Mouse (Mus musculus) forebrain, embryonic 13.5 days (tissue): ENCODE measurements around the gene Ccdc8. TPM values are rescaled to one million over a fixed set of nuclear protein-coding genes. Genes with fewer than 3 reads are reported as not detected.

ENCODE experiments used
- ATAC-seq: fragments of 200-750 bp; cut with Nextera tagmentation; 2 replicates; pipeline ENCODE4 v1.8.0; 2017
- H3K27ac ChIP-seq: fragments of 300-500 bp; sonication (generic); 2 replicates; pipeline ENCODE4 v1.5.1; 2015; ENCODE audit warnings: inconsistent platforms, mild to moderate bottlenecking, moderate library complexity
- H3K27me3 ChIP-seq: fragments of 300-500 bp; sonication (generic); 2 replicates; pipeline ENCODE4 v1.6.1; 2015; ENCODE audit warnings: mild to moderate bottlenecking, inconsistent platforms
- H3K36me3 ChIP-seq: fragments of 300-500 bp; sonication (generic); 2 replicates; pipeline ENCODE4 v1.6.1; 2015; ENCODE audit warnings: mild to moderate bottlenecking, inconsistent platforms; ENCODE audit not compliant: poor library complexity, severe bottlenecking
- H3K4me1 ChIP-seq: fragments of 300-500 bp; sonication (generic); 2 replicates; pipeline ENCODE4 v1.6.1; 2015; ENCODE audit warnings: inconsistent platforms
- H3K4me2 ChIP-seq: fragments of 300-500 bp; sonication (generic); 2 replicates; pipeline ENCODE4 v1.6.1; 2015; ENCODE audit warnings: inconsistent platforms, mild to moderate bottlenecking, moderate library complexity
- H3K4me3 ChIP-seq: fragments of 300-500 bp; sonication (generic); 2 replicates; pipeline ENCODE4 v1.5.1; 2015; ENCODE audit warnings: mild to moderate bottlenecking, inconsistent platforms
- H3K9ac ChIP-seq: fragments of 300-500 bp; sonication (generic); 2 replicates; pipeline ENCODE4 v1.6.1; 2015; ENCODE audit warnings: mild to moderate bottlenecking, inconsistent platforms
- H3K9me3 ChIP-seq: fragments of 300-500 bp; sonication (generic); replicated peaks from 2 replicates; pipeline ENCODE4 v1.6.1; 2016; ENCODE audit warnings: inconsistent platforms
- WGBS: fragments of 180-500 bp; shearing (Covaris S2); methylation state at CpG from one replicate; pipeline ENCODE4 v1.1.7; 2015; 5-methylcytosine and 5-hydroxymethylcytosine counted together
- polyA plus RNA-seq: library from polyadenylated mRNA; unstranded; fragments of >200 nt; fragmentation: Nextera tagmentation; extraction: Ambion mirVana; gene quantifications from 2 replicates; pipeline ENCODE4 v1.2.1, GENCODE M21; 2015

The Ccdc8 gene
- polyA plus RNA-seq, 1 experiment from 2014 or later = 6.0 TPM

GRCm38 (mm10) chr7:16978593-16978992 lies 13.9 kb upstream of the Ccdc8 start:
- Histone ChIP-seq H3K36me3 (no peaks in the 10 kb centered on the region), H3K4me2 (no peak overlapping the region), H3K27ac (no peak overlapping the region), H3K4me1 (peaks cover 28% of the 10 kb centered on the region), H3K9me3 (no peaks in the 10 kb centered on the region; the same call in 1 of the 2 replicates), H3K4me3 (no peak overlapping the region), H3K9ac (no peak overlapping the region), H3K27me3 (no peaks in the 10 kb centered on the region)
- WGBS = 87% methylated on average over 3 of the region's 3 CpGs
- ATAC-seq = no peak

- no peak overlapping the region for H3K4me3 ChIP-seq
Measured at GRCm38 (mm10) chr7:16980348-16980747, 12.2 kb upstream of the Ccdc8 start.

GRCm38 (mm10) chr7:16982859-16983568 lies 9.5 kb upstream of the Ccdc8 start, which contains the start of gene Gm42372:
Gene Gm42372 (plus strand): TSS chr7:16983086.
- H3K4me3 ChIP-seq = peak within 1 kb of the TSS; percentile 39
- peak within 1 kb of the TSS; percentile 65 for H3K27ac ChIP-seq
- 20% methylated on average over 26 of the region's 26 CpGs for WGBS
- ATAC-seq = peak; percentile 84
- no peaks in the 10 kb centered on the region; the same call in 1 of the 2 replicates for H3K9me3 ChIP-seq
- peak within 1 kb of the TSS; percentile 68 for H3K4me2 ChIP-seq
- H3K27me3 ChIP-seq = no peaks in the 10 kb centered on the region
- no peaks in the 10 kb centered on the region for H3K36me3 ChIP-seq
- peaks cover 48% of the 10 kb centered on the region for H3K4me1 ChIP-seq
- peak within 1 kb of the TSS; percentile 54 for H3K9ac ChIP-seq

More at GRCm38 (mm10) chr7:16980348-16980747, 12.2 kb upstream of the Ccdc8 start:
- Histone ChIP-seq H3K27ac (peak overlapping the region; percentile 80), H3K4me1 (peaks cover 36% of the 10 kb centered on the region), H3K9ac (peak overlapping the region; percentile 35), H3K4me2 (peak overlapping the region; percentile 52), H3K9me3 (no peaks in the 10 kb centered on the region; the same call in 1 of the 2 replicates), H3K36me3 (no peaks in the 10 kb centered on the region), H3K27me3 (no peaks in the 10 kb centered on the region)
- WGBS = 15% methylated on average over 12 of the region's 12 CpGs
- peak; percentile 37; the same call in 1 of the 2 replicates for ATAC-seq

GRCm38 (mm10) chr7:16987541-16988149 lies 4.9 kb upstream of the Ccdc8 start:
- Histone ChIP-seq H3K9ac (peak overlapping the region; percentile 30; the same call in 1 of the 2 replicates), H3K27ac (peak overlapping the region; percentile 89), H3K4me3 (no peak overlapping the region), H3K27me3 (no peaks in the 10 kb centered on the region), H3K9me3 (no peaks in the 10 kb centered on the region), H3K4me1 (peaks cover 62% of the 10 kb centered on the region), H3K4me2 (peak overlapping the region; percentile 36), H3K36me3 (no peaks in the 10 kb centered on the region)
- WGBS = 29% methylated on average over 7 of the region's 7 CpGs
- no peak; the same call in 1 of the 2 replicates for ATAC-seq

- ATAC-seq = no peak
- Histone ChIP-seq H3K9ac (no peak overlapping the region), H3K9me3 (no peaks in the 10 kb centered on the region), H3K27me3 (no peaks in the 10 kb centered on the region), H3K4me3 (no peak overlapping the region), H3K4me1 (peaks cover 56% of the 10 kb centered on the region), H3K4me2 (peak overlapping the region; percentile 36; the same call in 1 of the 2 replicates), H3K36me3 (no peaks in the 10 kb centered on the region), H3K27ac (peak overlapping the region; percentile 89)
- WGBS = 33% methylated on average over 3 of the region's 3 CpGs
Measured at GRCm38 (mm10) chr7:16988405-16988804, 4.1 kb upstream of the Ccdc8 start.

GRCm38 (mm10) chr7:16990006-16990744 lies 2.3 kb upstream of the Ccdc8 start:
- no peaks in the 10 kb centered on the region for H3K27me3 ChIP-seq
- peaks cover 64% of the 10 kb centered on the region for H3K4me1 ChIP-seq
- H3K4me2 ChIP-seq = no peak overlapping the region
- H3K4me3 ChIP-seq = no peak overlapping the region
- no peaks in the 10 kb centered on the region for H3K9me3 ChIP-seq
- WGBS = 38% methylated on average over 15 of the region's 15 CpGs
- peak overlapping the region; percentile 48 for H3K27ac ChIP-seq
- no peak for ATAC-seq
- H3K9ac ChIP-seq = no peak overlapping the region
- H3K36me3 ChIP-seq = no peaks in the 10 kb centered on the region

- no peaks in the 10 kb centered on the region for H3K27me3 ChIP-seq
- 0 out of 2 replicates have a peak, but pooled peaks cover 3% of the 10 kb centered on the region for H3K36me3 ChIP-seq
- H3K9me3 ChIP-seq = no peaks in the 10 kb centered on the region
- H3K9ac ChIP-seq = 0 out of 2 replicates have a peak overlapping the region, but pooled peaks have one; percentile 38
- WGBS = 50% methylated on average over 18 of the region's 18 CpGs
- peak overlapping the region; percentile 72 for H3K27ac ChIP-seq
- peak overlapping the region; percentile 27 for H3K4me2 ChIP-seq
- H3K4me1 ChIP-seq = peaks cover 77% of the 10 kb centered on the region
- no peak overlapping the region for H3K4me3 ChIP-seq
- peak; percentile 66 for ATAC-seq
Measured at GRCm38 (mm10) chr7:16991681-16992450, 642 bp upstream of the Ccdc8 start.

GRCm38 (mm10) chr7:16993651-16994399 lies 1.3 kb downstream of the Ccdc8 start:
- Histone ChIP-seq H3K4me3 (peak overlapping the region; percentile 40), H3K27ac (peak overlapping the region; percentile 51), H3K4me1 (peaks cover 68% of the 10 kb centered on the region), H3K4me2 (peak overlapping the region; percentile 66), H3K27me3 (no peaks in the 10 kb centered on the region), H3K9me3 (no peaks in the 10 kb centered on the region), H3K9ac (peak overlapping the region; percentile 73), H3K36me3 (0 out of 2 replicates have a peak, but pooled peaks cover 8% of the 10 kb centered on the region)
- ATAC-seq = peak; percentile 86
- 2% methylated on average over 27 of the region's 27 CpGs for WGBS

GRCm38 (mm10) chr7:16994400-16994799 lies 1.9 kb downstream of the Ccdc8 start:
- Histone ChIP-seq H3K9ac (peak overlapping the region; percentile 73), H3K4me3 (peak overlapping the region; percentile 40), H3K4me2 (peak overlapping the region; percentile 66), H3K4me1 (peaks cover 71% of the 10 kb centered on the region), H3K9me3 (no peaks in the 10 kb centered on the region), H3K27me3 (no peaks in the 10 kb centered on the region), H3K27ac (peak overlapping the region; percentile 51), H3K36me3 (0 out of 2 replicates have a peak, but pooled peaks cover 8% of the 10 kb centered on the region)
- 5% methylated on average over 20 of the region's 20 CpGs for WGBS
- ATAC-seq = no peak

GRCm38 (mm10) chr7:16995345-16995744 lies 2.8 kb downstream of the Ccdc8 start:
- H3K4me2 ChIP-seq = peak overlapping the region; percentile 66
- H3K9me3 ChIP-seq = no peaks in the 10 kb centered on the region
- WGBS = 86% methylated on average over 4 of the region's 4 CpGs
- 0 out of 2 replicates have a peak overlapping the region, but pooled peaks have one; percentile 31 for H3K27ac ChIP-seq
- H3K4me1 ChIP-seq = peaks cover 68% of the 10 kb centered on the region
- 0 out of 2 replicates have a peak, but pooled peaks cover 8% of the 10 kb centered on the region for H3K36me3 ChIP-seq
- no peak for ATAC-seq
- no peaks in the 10 kb centered on the region for H3K27me3 ChIP-seq
- H3K4me3 ChIP-seq = peak overlapping the region; percentile 40
- peak overlapping the region; percentile 73 for H3K9ac ChIP-seq
